Mouse (Mus musculus): ENCODE results near the gene Jph2.

Gene Jph2

DNA sequence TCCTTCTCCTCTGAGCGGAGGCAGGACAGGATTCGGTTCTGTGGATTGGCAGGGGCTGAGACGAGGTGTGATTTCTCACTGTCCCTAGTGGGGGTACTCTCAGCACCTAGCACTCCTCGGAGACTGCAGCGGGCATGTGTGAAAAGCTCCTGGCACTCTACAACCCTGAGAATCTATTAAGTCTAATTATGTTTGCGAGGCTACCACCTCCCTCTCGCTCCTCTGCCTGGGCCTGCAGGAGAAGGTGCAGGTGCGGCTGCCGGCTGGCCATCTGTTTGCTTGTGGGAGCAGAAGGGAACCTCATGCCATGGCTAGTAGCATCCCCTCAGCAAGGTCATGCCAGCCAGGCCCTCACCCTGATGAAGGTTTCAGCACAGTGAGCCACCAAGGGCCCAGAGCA lies 94.8 kb downstream of the Jph2 start:
- DNase-seq = peak; percentile 70 to 74

DNA sequence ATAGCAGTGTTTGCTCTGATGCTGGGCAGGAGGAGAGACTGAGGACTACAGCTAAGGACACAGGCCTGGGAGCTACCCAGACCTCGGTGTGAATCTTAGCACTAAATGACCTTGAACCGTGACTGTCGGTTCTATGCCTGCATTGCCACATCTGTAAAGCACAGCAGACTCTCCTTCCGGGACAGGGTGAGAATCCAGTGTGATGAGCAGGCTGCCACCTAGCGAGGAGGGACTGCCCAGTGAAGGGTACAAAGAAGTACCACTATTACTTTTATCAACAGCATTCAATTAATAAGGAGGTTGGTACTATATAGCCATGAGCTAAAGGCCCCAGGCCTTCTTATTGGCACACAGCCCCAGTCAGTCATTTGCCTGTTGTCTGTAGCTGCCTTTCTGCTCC lies 96.2 kb downstream of the Jph2 start:
- no peak for DNase-seq

DNA sequence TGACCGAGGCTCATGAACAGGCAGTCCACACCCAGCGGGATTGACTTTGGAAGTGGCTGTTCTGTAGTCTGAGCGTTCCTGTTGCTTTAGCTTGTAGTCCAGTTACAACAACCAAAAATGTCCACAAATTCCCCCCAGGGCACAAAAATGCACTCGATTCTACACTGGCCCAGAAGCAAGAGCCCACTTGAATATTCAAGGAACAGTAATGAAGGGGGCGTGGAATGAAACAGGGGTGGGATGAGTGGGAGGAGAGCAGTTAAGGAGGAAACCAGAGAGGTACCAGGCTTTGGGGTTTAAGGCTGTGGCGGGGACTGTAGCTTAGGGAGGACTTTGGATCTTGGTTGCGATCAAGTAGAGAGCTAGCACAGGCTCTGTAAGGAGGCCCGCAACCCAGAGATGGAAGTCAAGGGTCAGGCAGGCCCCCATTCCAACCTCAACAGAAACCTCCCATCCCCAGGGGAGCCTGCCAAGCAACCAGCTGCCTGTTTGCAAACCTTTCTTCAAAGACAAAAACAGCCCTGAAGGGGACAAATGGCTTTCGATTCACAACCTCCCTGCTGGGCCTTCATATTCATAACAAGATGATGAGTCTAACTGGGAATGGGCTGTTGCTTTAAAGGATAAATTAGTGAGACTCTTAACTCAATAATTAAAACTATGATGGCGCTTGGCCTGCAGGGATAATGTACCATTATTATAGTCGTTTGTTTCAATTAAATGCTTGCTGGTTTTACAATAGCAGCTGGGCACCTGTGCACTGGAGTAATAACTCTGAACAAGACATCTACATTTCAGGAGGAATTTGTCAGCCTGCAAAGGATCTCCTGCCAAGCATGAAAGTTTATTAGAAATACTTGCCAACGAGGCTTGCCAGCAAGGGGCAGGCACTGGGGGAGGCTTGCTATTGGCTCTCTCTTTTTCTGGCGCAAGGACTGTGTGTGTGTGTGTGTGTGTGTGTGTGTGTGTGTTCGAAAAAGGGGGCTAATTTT lies 97.4 kb downstream of the Jph2 start:
- peak; percentile 59 to 65 for DNase-seq

DNA sequence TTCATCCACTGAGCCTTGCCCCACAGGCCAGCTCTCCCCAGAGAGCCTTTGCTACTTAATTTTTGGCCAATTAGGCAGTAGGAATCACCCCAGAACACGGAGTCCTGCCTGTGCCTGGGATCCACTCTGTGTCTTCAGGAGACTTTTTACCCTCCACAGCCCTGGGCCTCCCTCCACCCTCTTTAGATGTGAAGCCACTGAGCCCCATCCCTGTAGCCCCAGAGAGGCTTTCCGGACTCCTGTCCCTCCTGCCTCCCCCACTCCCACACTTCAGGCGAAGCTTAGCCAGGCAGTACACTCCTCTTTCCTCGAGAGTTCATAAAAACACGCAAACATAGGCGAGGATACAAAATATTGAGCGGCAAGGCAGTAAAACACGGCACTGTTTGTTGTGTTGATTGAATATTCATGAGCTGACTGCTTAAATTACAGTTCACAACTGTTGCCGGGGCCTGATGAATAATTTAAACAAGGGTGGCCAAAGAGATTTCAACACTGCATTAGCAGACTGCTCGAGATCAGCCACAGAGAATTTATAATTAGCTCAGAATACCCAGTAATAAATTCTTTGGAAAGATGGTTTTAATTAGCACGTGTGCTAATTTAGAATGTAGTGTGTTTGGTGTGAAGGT lies 100.7 kb downstream of the Jph2 start:
- DNase-seq = no peak

DNA sequence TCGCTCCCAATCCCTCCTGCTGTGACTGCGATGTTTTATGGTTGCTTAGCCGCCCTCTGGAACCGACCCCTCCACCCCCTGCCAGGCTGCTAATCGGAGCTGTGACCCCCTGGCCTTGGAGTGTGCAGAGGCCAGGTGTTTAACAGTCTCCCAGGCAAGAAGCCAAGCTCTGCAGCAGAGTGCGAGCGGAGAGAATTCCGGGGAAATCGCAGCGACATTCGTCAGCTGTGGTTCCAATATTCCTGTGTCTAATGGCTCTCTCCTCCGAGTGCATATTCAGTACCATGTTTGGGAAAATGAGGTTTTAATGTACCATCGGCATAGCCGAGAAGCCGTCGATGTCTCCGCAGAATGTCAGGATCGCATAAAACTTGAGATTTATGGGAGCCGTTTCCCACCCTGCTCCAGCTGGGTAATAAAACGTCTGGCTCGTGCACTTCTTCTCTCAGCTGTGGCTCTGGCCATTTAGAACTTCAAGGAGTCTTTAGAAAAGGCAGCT lies 108.9 kb downstream of the Jph2 start:
- peak; percentile 43 to 49 for DNase-seq

Data from cerebellum, postnatal 14 days (tissue).